Mouse (Mus musculus) hindbrain, embryonic 10.5 days (tissue): ENCODE results near the gene Sult1a1. TPM values are rescaled to one million over a fixed set of nuclear protein-coding genes. Genes with fewer than 3 reads are reported as not detected.

Source experiments
- DNase-seq: peaks from one replicate; pipeline ENCODE4 v3.0.0-alpha.2; 2017; ENCODE audit warnings: low spot score
- H3K27ac ChIP-seq: fragments of 300-500 bp; sonication (generic); 2 replicates; pipeline ENCODE4 v1.5.1; 2016; ENCODE audit warnings: mild to moderate bottlenecking, moderate library complexity
- H3K27me3 ChIP-seq: fragments of 300-500 bp; sonication (generic); 2 replicates; pipeline ENCODE4 v1.6.1; 2016; ENCODE audit warnings: mild to moderate bottlenecking; ENCODE audit not compliant: poor library complexity, insufficient read depth, severe bottlenecking
- H3K36me3 ChIP-seq: fragments of 300-500 bp; sonication (generic); 2 replicates; pipeline ENCODE4 v1.6.1; 2016; ENCODE audit warnings: mild to moderate bottlenecking, moderate library complexity
- H3K4me1 ChIP-seq: fragments of 300-500 bp; sonication (generic); replicated peaks from 2 replicates; pipeline ENCODE4 v1.6.1; 2016; ENCODE audit warnings: mild to moderate bottlenecking
- H3K4me3 ChIP-seq: fragments of 300-500 bp; sonication (generic); 2 replicates; pipeline ENCODE4 v1.5.1; 2016; ENCODE audit warnings: mild to moderate bottlenecking, moderate library complexity
- H3K9me3 ChIP-seq: fragments of 300-500 bp; sonication (generic); 2 replicates; pipeline ENCODE4 v1.6.1; 2016; ENCODE audit warnings: mild to moderate bottlenecking, moderate library complexity
- WGBS: fragments of 180-500 bp; shearing (Covaris S2); methylation state at CpG from one replicate; pipeline ENCODE4 v1.1.7; 2016; 5-methylcytosine and 5-hydroxymethylcytosine counted together
- polyA plus RNA-seq: library from polyadenylated mRNA; unstranded; fragments of >200 nt; fragmentation: Nextera tagmentation; extraction: Ambion mirVana; gene quantifications from 2 replicates; pipeline ENCODE4 v1.2.1, GENCODE M21; 2016

Sult1a1 gene
- polyA plus RNA-seq: 0.19 and 0.30 TPM in 2 replicates

GRCm38 (mm10) chr7:126676207-126676606, at the start of gene Sult1a1:
Sult1a1 (minus strand) TSS chr7:126676432.
- no peak for DNase-seq

GRCm38 (mm10) chr7:126725667-126726066, 49.4 kb upstream of the Sult1a1 start:
- no peaks in the 10 kb centered on the region for H3K27me3 ChIP-seq
- H3K4me3 ChIP-seq: no peak overlapping the region
- no peak for DNase-seq
- no peak overlapping the region for H3K27ac ChIP-seq
- no peaks in the 10 kb centered on the region for H3K4me1 ChIP-seq
- 85% methylated on average over 5 of the region's 5 CpGs for WGBS
- H3K36me3 ChIP-seq: no peaks in the 10 kb centered on the region
- H3K9me3 ChIP-seq: no peaks in the 10 kb centered on the region

More at GRCm38 (mm10) chr7:126676207-126676606, at the start of gene Sult1a1:
- Histone ChIP-seq H3K36me3 (peaks cover 62% of the 10 kb centered on the region), H3K4me3 (no peak within 1 kb of the TSS), H3K9me3 (no peaks in the 10 kb centered on the region), H3K4me1 (no peaks in the 10 kb centered on the region), H3K27ac (no peak within 1 kb of the TSS), H3K27me3 (no peaks in the 10 kb centered on the region)
- WGBS: 85% methylated on average over 1 of the region's 1 CpGs

- no peak overlapping the region for H3K4me3 ChIP-seq
- no peaks in the 10 kb centered on the region for H3K27me3 ChIP-seq
- H3K27ac ChIP-seq: no peak overlapping the region
- DNase-seq: no peak
- no peaks in the 10 kb centered on the region for H3K4me1 ChIP-seq
- H3K9me3 ChIP-seq: no peaks in the 10 kb centered on the region
- H3K36me3 ChIP-seq: no peaks in the 10 kb centered on the region
- WGBS: 85% methylated on average over 3 of the region's 3 CpGs
Measured at GRCm38 (mm10) chr7:126725077-126725476, 48.8 kb upstream of the Sult1a1 start.

- no peak for DNase-seq
- 93% methylated on average over 13 of the region's 13 CpGs for WGBS
- H3K36me3 ChIP-seq: no peaks in the 10 kb centered on the region
- H3K27me3 ChIP-seq: no peaks in the 10 kb centered on the region
- H3K4me1 ChIP-seq: no peaks in the 10 kb centered on the region
- H3K27ac ChIP-seq: no peak overlapping the region
- H3K9me3 ChIP-seq: no peaks in the 10 kb centered on the region
- no peak overlapping the region for H3K4me3 ChIP-seq
Measured at GRCm38 (mm10) chr7:126721635-126722034, 45.4 kb upstream of the Sult1a1 start.

- no peak for DNase-seq
- Histone ChIP-seq H3K27ac (no peak overlapping the region), H3K27me3 (no peaks in the 10 kb centered on the region), H3K4me1 (no peaks in the 10 kb centered on the region), H3K9me3 (no peaks in the 10 kb centered on the region), H3K36me3 (no peaks in the 10 kb centered on the region), H3K4me3 (no peak overlapping the region)
- 89% methylated on average over 5 of the region's 5 CpGs for WGBS
Measured at GRCm38 (mm10) chr7:126718787-126719337, 42.6 kb upstream of the Sult1a1 start.

- Histone ChIP-seq H3K9me3 (no peaks in the 10 kb centered on the region), H3K4me1 (no peaks in the 10 kb centered on the region), H3K27me3 (no peaks in the 10 kb centered on the region), H3K36me3 (no peaks in the 10 kb centered on the region), H3K4me3 (no peak overlapping the region), H3K27ac (no peak overlapping the region)
- 91% methylated on average over 3 of the region's 3 CpGs for WGBS
- DNase-seq: no peak
Measured at GRCm38 (mm10) chr7:126717566-126717965, 41.3 kb upstream of the Sult1a1 start.

GRCm38 (mm10) chr7:126715679-126716078, 39.4 kb upstream of the Sult1a1 start:
- Histone ChIP-seq H3K4me1 (no peaks in the 10 kb centered on the region), H3K9me3 (no peaks in the 10 kb centered on the region), H3K36me3 (no peaks in the 10 kb centered on the region), H3K4me3 (no peak overlapping the region), H3K27me3 (no peaks in the 10 kb centered on the region), H3K27ac (no peak overlapping the region)
- no peak for DNase-seq
- WGBS: 81% methylated on average over 4 of the region's 4 CpGs

GRCm38 (mm10) chr7:126711910-126712309, 35.7 kb upstream of the Sult1a1 start:
- no peaks in the 10 kb centered on the region for H3K27me3 ChIP-seq
- WGBS: 79% methylated on average over 3 of the region's 3 CpGs
- H3K4me3 ChIP-seq: no peak overlapping the region
- H3K36me3 ChIP-seq: no peaks in the 10 kb centered on the region
- DNase-seq: no peak
- H3K27ac ChIP-seq: no peak overlapping the region
- H3K4me1 ChIP-seq: no peaks in the 10 kb centered on the region
- H3K9me3 ChIP-seq: no peaks in the 10 kb centered on the region

GRCm38 (mm10) chr7:126710266-126710665, 34.0 kb upstream of the Sult1a1 start:
- DNase-seq: no peak
- Histone ChIP-seq H3K27ac (no peak overlapping the region), H3K4me3 (no peak overlapping the region), H3K9me3 (no peaks in the 10 kb centered on the region), H3K36me3 (no peaks in the 10 kb centered on the region), H3K4me1 (peaks cover 3% of the 10 kb centered on the region), H3K27me3 (peaks cover 14% of the 10 kb centered on the region)
- WGBS: 66% methylated on average over 4 of the region's 4 CpGs

GRCm38 (mm10) chr7:126708175-126708952, 32.1 kb upstream of the Sult1a1 start:
- peaks cover 33% of the 10 kb centered on the region for H3K27me3 ChIP-seq
- no peak overlapping the region for H3K4me3 ChIP-seq
- no peaks in the 10 kb centered on the region for H3K9me3 ChIP-seq
- H3K36me3 ChIP-seq: no peaks in the 10 kb centered on the region
- H3K27ac ChIP-seq: no peak overlapping the region
- WGBS: 87% methylated on average over 10 of the region's 10 CpGs
- DNase-seq: no peak
- peaks cover 22% of the 10 kb centered on the region for H3K4me1 ChIP-seq

- H3K9me3 ChIP-seq: no peaks in the 10 kb centered on the region
- no peak for DNase-seq
- no peak within 1 kb of the TSS for H3K4me3 ChIP-seq
- peaks cover 40% of the 10 kb centered on the region for H3K27me3 ChIP-seq
- WGBS: 92% methylated on average over 19 of the region's 19 CpGs
- H3K36me3 ChIP-seq: no peaks in the 10 kb centered on the region
- peaks cover 30% of the 10 kb centered on the region for H3K4me1 ChIP-seq
- no peak within 1 kb of the TSS for H3K27ac ChIP-seq
Measured at GRCm38 (mm10) chr7:126707442-126708174, 31.4 kb upstream of the Sult1a1 start, which contains the start of gene Coro1a. Coro1a (minus strand) TSS chr7:126707787.

- H3K27ac ChIP-seq: peak overlapping the region; percentile 90
- H3K4me1 ChIP-seq: peaks cover 61% of the 10 kb centered on the region
- no peaks in the 10 kb centered on the region for H3K9me3 ChIP-seq
- WGBS: 3% methylated on average over 39 of the region's 39 CpGs
- DNase-seq: peak; percentile 78
- peak overlapping the region; percentile 78 for H3K4me3 ChIP-seq
- peaks cover 52% of the 10 kb centered on the region for H3K27me3 ChIP-seq
- H3K36me3 ChIP-seq: peaks cover 12% of the 10 kb centered on the region
Measured at GRCm38 (mm10) chr7:126704121-126704980, 28.1 kb upstream of the Sult1a1 start.
